Mouse (Mus musculus) activated CD4-positive, CD25-positive, alpha-beta regulatory T cell, adult 4 months (primary cell): ENCODE measurements around the gene Vmn2r88. TPM values are rescaled to one million over a fixed set of nuclear protein-coding genes. Genes with fewer than 3 reads are reported as not detected.
"Not testable (repeated sequence)": the region's sequence is repeated elsewhere in the genome, so short reads cannot be mapped to it uniquely, and the experiment has no call there.

Experiments used
- ATAC-seq: one replicate; pipeline ENCODE4 v1.8.0; 2017
- polyA plus RNA-seq, 2 experiments: library from polyadenylated mRNA; unstranded; fragments of 100-300 nt; shearing (Covaris generic); gene quantifications; one replicate each; pipeline ENCODE4 v1.2.1; 2017

Vmn2r88 gene
- not detected for polyA plus RNA-seq

DNA sequence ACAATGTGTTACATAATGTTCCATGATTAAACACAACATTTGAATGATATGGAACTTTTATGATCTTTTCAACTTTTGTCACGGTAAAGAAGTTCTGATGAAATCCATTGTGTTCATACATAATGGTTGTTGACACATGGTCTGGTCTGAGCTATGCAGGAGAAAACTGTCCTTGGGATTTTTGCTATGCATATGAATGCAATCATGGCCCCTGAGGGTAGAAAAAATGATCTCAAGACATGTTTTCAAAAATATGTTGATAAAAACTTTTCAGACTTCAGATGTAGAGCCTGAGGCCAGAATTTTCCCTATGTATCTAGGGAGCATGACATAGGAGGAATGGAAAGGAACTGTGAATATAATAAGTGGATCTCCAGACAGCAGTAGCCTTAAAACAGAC is at the start of gene Vmn2r88:
Gene Vmn2r88, plus strand, starts transcription at position 301 of the 400 bp plus-strand sequence.
- ATAC-seq: no peak

DNA sequence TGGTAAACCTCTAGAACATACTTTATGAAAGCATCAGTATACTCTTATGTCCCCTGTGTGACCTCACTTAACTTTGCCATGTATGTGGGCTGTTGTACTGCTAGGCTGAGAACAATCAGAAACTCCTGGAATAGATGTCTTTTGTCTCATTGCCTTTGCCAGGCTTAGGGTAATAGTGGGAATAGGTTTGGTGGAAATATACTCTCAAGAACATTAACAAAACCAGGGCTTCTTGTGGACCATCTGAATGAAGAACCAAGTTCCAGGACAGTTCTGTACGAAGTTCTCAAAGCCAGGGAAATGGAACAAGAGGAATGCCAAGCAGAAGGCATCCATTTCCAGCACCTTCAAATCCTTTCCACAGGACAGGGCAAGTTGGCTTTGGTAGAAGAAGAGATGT is 49.2 kb upstream of the Vmn2r88 start, which contains the start of gene Gm7247:
Gene Gm7247, plus strand, starts transcription at position 301 of the 400 bp plus-strand sequence.
- no peak for ATAC-seq

- ATAC-seq: no peak
Measured at GRCm38 (mm10) chr14:51382805-51383204, 27.8 kb upstream of the Vmn2r88 start.

DNA sequence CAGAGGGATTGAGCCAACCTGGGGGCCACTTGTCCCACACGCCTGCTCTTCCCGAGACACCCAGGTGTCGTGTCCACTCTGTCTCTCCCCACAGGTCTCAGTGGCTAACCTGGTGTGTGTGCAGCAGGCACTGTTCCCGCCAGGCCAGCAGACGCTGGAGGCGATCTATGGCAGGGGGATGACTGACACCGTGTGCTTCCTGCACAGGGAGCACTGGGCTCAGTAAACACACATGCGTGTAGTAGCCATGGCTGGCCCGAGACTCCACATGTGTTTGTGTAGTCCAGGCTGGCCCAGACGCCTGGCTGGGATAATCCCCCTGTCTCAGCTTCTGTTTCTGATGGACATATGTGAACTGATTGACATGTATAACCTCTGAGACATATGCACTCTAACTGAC is 26.3 kb upstream of the Vmn2r88 start:
- no peak for ATAC-seq

- ATAC-seq: peak; percentile 56
Measured at GRCm38 (mm10) chr14:51385741-51386140, 24.9 kb upstream of the Vmn2r88 start.

- ATAC-seq: no peak
Measured at GRCm38 (mm10) chr14:51387768-51388167, 22.9 kb upstream of the Vmn2r88 start.

DNA sequence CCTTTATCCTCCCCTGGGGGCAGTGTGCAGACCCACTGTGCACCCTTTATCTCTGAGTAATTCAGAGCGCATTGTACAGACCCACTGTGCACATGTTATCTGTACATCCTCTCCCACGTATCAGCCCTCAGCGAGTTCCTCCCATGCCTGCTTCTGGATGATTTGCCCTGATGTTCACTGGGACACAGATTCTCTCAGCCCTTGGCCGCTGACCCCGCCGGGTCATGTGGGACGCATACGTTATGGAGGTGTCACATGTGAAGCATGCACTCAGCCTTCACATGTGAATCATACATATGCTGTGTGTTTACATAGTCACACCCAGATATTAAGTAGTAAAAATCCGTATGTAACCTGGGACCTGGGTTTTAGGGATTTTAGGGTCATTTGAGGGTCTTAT is 22.4 kb upstream of the Vmn2r88 start:
- no peak for ATAC-seq

GRCm38 (mm10) chr14:51423885-51424284 is 13.3 kb downstream of the Vmn2r88 start:
- no peak for ATAC-seq

DNA sequence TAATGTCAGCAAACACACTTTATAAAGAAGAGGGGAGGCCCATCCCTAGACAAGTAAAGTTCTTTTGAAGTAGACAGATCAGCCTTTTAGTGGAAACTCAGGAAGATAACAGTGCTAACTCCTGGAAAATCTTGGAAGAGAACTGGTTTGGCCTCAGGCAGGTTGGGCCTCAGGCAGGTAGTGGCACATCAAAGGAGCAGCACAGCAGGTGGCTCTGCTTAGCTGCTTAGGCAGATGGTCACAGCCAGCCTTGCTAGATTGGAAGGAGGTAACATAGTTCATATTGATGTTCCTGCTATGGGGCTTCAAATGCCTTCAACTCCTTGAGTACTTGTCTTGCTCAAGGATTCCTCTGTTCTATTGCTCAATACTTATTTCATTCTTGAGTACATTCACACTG is 19.5 kb downstream of the Vmn2r88 start:
- ATAC-seq: not testable (repeated sequence)

DNA sequence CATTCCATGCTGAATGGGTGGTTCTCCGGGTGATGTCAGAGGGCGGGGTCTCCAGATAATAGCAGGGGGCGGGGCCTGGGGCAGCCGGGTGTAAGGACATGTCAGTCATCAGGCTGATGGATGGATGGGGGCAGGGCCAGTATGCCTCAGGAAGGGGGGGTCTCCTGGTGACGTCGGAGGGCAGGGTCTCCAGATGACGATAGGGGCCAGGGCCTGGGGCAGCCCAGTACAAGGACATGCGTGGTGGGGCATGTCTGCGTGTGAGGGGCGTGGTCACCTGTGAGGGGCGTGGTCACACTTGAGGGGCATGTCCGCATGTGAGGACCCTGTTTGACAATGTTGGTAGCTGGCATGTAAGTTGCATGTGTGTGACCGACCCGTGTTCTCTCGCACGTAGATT is 23.9 kb downstream of the Vmn2r88 start:
- no peak for ATAC-seq

GRCm38 (mm10) chr14:51435020-51435419 is 24.4 kb downstream of the Vmn2r88 start:
- no peak for ATAC-seq

GRCm38 (mm10) chr14:51438955-51439354 is 28.3 kb downstream of the Vmn2r88 start:
- ATAC-seq: no peak

- ATAC-seq: not testable (repeated sequence)
Measured at GRCm38 (mm10) chr14:51451557-51451956, 40.9 kb downstream of the Vmn2r88 start, which contains the start of gene Vmn2r89. TSS of gene Vmn2r89 (plus strand) at chr14:51451857.

Other genes with a start within 250 kb of the Vmn2r88 start
- not detected for gene Rnase2b, start 248.6 kb upstream of the Vmn2r88 start, polyA plus RNA-seq
- gene Ang2, start 211.7 kb upstream of the Vmn2r88 start, polyA plus RNA-seq: not detected
- not detected for gene Ear14, start 207.4 kb upstream of the Vmn2r88 start, polyA plus RNA-seq
- not detected for gene Rnase2a, start 154.7 kb upstream of the Vmn2r88 start, polyA plus RNA-seq
- gene Gm7247, start 49.1 kb upstream of the Vmn2r88 start, polyA plus RNA-seq: not detected
- gene Vmn2r89, start 41.0 kb downstream of the Vmn2r88 start, polyA plus RNA-seq: not detected
- under 1 TPM in 1 of 2 experiments, not detected in 1; 0.26 TPM for gene Gm5622, start 142.0 kb downstream of the Vmn2r88 start, polyA plus RNA-seq
- not detected for gene Gm17175, start 163.2 kb downstream of the Vmn2r88 start, polyA plus RNA-seq
- not detected for gene Gm17174, start 181.3 kb downstream of the Vmn2r88 start, polyA plus RNA-seq
- gene Gm17078, start 200.5 kb downstream of the Vmn2r88 start, polyA plus RNA-seq: not detected
- not detected for gene Gm4181, start 224.8 kb downstream of the Vmn2r88 start, polyA plus RNA-seq